Mouse (Mus musculus) forebrain, embryonic 14.5 days (tissue): ENCODE results near the gene Brd2. TPM values are rescaled to one million over a fixed set of nuclear protein-coding genes. Genes with fewer than 3 reads are reported as not detected.
A peak's percentile ranks its signal among the peaks of the same experiment; 100 is the strongest.

Experiments
- ATAC-seq: fragments of 200-750 bp; cut with Nextera tagmentation; 2 replicates; pipeline ENCODE4 v1.8.0; 2017; ENCODE audit warnings: mild to moderate bottlenecking, moderate library complexity
- DNase-seq: peaks from one replicate; pipeline ENCODE4 v3.0.0-alpha.2; 2015; ENCODE audit warnings: low spot score
- H3K27ac ChIP-seq: fragments of 300-500 bp; sonication (generic); 2 replicates; pipeline ENCODE4 v1.5.1; 2014; ENCODE audit warnings: low read depth, mild to moderate bottlenecking, control low read depth, low read length, moderate library complexity
- H3K27me3 ChIP-seq: fragments of 300-500 bp; sonication (generic); replicated peaks from 2 replicates; pipeline ENCODE4 v1.6.1; 2014; ENCODE audit warnings: low read length, control low read depth, mixed read lengths; ENCODE audit not compliant: control insufficient read depth, insufficient read depth
- H3K36me3 ChIP-seq: fragments of 300-500 bp; sonication (generic); 2 replicates; pipeline ENCODE4 v1.6.1; 2014; ENCODE audit warnings: low read length, control low read depth; ENCODE audit not compliant: control insufficient read depth, insufficient read depth
- H3K4me1 ChIP-seq: fragments of 300-500 bp; sonication (generic); 2 replicates; pipeline ENCODE4 v1.6.1; 2014; ENCODE audit warnings: antibody characterized with exemption, low read length, control low read depth; ENCODE audit not compliant: control insufficient read depth, insufficient read depth
- H3K4me2 ChIP-seq: fragments of 300-500 bp; sonication (generic); 2 replicates; pipeline ENCODE4 v1.6.1; 2014; ENCODE audit warnings: mild to moderate bottlenecking, control low read depth, low read length
- H3K4me3 ChIP-seq: fragments of 300-500 bp; sonication (generic); 2 replicates; pipeline ENCODE4 v1.5.1; 2014; ENCODE audit warnings: low read depth, low read length, control low read depth
- H3K9ac ChIP-seq: fragments of 300-500 bp; sonication (generic); 2 replicates; pipeline ENCODE4 v1.6.1; 2014; ENCODE audit warnings: mild to moderate bottlenecking, low read length, control low read depth, moderate library complexity
- H3K9me3 ChIP-seq: fragments of 300-500 bp; sonication (generic); replicated peaks from 2 replicates; pipeline ENCODE4 v1.6.1; 2016; ENCODE audit warnings: low read length, control low read depth, mixed read lengths; ENCODE audit not compliant: control insufficient read depth
- WGBS: fragments of 180-500 bp; shearing (Covaris S2); extraction: QIAGEN DNeasy Blood & Tissue Kit; methylation state at CpG from one replicate; pipeline ENCODE4 v1.1.7; 2014; 5-methylcytosine and 5-hydroxymethylcytosine counted together
- polyA plus RNA-seq: library from polyadenylated mRNA; unstranded; fragments of >200 nt; fragmentation: Nextera tagmentation; extraction: Ambion mirVana; gene quantifications from 2 replicates; pipeline ENCODE4 v1.2.1, GENCODE M21; 2014

Brd2 gene
- polyA plus RNA-seq, 1 experiment from 2014 or later, result 118 TPM

DNA sequence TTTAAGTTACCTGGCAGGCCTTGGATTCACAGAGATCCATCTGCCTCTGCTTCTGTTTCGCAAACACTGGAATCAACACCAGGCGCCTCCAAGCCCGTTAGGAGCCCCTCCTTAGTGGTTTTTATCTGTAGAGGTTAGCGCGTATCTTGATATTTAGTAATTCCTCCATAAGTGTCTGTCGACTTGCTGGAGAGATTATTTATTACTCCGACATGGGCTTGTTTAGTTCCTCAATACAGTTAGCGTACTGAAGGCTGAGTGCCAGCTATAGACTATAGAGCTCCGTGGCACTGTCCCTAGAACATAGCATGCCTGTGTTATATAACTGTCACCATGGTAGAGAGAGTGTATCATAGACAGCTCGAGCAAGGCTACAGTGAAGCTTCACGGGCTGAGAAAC lies 34.3 kb downstream of the Brd2 start:
- no peak overlapping the region for H3K9ac ChIP-seq
- WGBS, result 84% methylated on average over 11 of the region's 11 CpGs
- no peaks in the 10 kb centered on the region for H3K9me3 ChIP-seq
- DNase-seq (no peak), ATAC-seq (no peak)
- H3K27me3 ChIP-seq, result no peaks in the 10 kb centered on the region
- no peak overlapping the region for H3K4me2 ChIP-seq
- no peaks in the 10 kb centered on the region for H3K36me3 ChIP-seq
- H3K4me1 ChIP-seq, result peaks cover 3% of the 10 kb centered on the region; the same call in 1 of the 2 replicates
- H3K4me3 ChIP-seq, result no peak overlapping the region
- H3K27ac ChIP-seq, result no peak overlapping the region

DNA sequence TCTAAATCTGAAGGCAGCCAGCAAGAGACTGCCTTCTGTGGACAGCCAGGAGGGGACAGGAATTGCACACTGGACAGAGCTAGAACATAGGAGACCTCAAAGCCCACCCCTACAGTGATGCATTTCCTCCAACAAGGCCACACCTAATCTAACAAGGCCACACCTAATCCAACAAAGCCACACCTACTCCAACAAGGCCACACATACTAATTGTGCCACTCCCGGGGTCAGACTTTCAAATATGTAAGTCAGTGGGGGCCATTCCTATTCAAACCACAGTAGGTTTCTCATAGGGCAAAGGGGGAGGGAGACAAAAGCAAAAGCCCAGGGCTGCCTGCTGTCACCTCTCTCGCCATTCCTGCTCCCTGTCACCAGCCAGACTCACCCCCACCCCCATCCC lies 35.0 kb downstream of the Brd2 start:
- no peak overlapping the region for H3K27ac ChIP-seq
- peaks cover 6% of the 10 kb centered on the region; the same call in 1 of the 2 replicates for H3K4me1 ChIP-seq
- H3K4me2 ChIP-seq, result no peak overlapping the region
- H3K4me3 ChIP-seq, result no peak overlapping the region
- ATAC-seq, result no peak
- no peak for DNase-seq
- H3K36me3 ChIP-seq, result no peaks in the 10 kb centered on the region
- 50% methylated on average over 2 of the region's 2 CpGs for WGBS
- H3K27me3 ChIP-seq, result no peaks in the 10 kb centered on the region
- no peaks in the 10 kb centered on the region for H3K9me3 ChIP-seq
- no peak overlapping the region for H3K9ac ChIP-seq

DNA sequence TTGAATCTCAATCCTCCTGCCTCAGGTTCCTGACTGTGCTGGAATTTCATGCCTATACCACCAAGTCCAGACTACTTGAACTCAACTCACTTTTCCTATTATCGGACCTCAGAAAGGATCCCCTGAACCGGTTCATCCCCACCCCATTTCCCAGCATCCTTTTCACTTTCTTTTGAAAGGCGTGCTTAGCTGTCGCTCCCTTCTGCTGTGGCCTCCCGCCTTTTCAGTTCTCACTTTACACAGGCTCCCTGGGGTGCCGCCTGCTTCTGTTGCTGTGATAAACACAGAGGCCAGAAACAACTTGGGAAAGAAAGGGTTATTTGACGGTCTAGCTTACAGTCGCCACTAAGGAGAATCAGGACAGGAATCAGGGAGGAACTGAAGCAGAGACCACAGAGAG lies 39.3 kb downstream of the Brd2 start:
- Histone ChIP-seq H3K4me2 (no peak overlapping the region), H3K4me3 (no peak overlapping the region), H3K27ac (no peak overlapping the region), H3K9ac (peak overlapping the region; percentile 17; the same call in 1 of the 2 replicates), H3K4me1 (peaks cover 6% of the 10 kb centered on the region; the same call in 1 of the 2 replicates), H3K27me3 (no peaks in the 10 kb centered on the region), H3K9me3 (no peaks in the 10 kb centered on the region), H3K36me3 (no peaks in the 10 kb centered on the region)
- WGBS, result under 1% methylated on average over 8 of the region's 8 CpGs
- DNase-seq (peak; percentile 19), ATAC-seq (no peak)

DNA sequence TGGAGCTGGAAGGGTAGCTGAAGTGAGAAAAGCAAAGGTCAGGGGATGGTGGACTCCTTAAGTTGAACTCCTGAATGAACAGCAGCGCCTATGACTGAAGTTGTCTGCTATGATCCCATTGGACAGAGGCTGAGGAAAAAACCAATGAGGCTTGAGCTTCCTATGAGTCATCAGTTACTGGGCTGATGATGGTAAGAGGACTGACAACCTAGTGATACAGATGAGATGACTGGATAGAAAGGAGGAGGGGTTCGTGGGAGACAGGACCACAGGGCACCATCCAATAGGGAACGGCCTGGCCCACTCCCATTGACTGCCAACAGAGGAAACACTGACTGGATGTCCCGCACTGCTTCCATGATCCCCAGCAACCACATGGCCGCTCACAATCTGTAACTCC lies 42.8 kb downstream of the Brd2 start:
- H3K4me2 ChIP-seq, result no peak overlapping the region
- H3K9ac ChIP-seq, result no peak overlapping the region

DNA sequence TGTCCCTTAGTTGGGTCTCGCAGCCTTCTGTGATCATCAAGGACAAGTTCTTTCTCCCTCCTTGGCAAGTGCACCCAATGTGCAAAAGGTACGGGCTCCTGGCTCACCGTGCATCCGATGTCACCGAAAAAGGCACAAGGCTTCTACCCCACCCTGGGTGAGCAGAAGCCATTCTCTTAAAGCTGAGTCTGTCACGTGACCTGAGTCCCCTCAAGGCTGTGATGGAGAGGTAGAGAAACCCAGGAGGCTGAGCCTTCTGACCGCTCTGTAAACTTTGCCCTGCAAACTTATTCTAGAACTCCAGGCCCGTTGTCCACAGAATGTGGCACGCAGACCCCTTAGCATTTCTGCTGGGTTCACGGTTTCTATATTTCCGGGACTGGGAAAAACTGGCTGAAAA lies 43.4 kb downstream of the Brd2 start:
- 89% methylated on average over 11 of the region's 11 CpGs for WGBS
- Histone ChIP-seq H3K9me3 (no peaks in the 10 kb centered on the region), H3K4me2 (no peak overlapping the region), H3K4me1 (peaks cover 6% of the 10 kb centered on the region; the same call in 1 of the 2 replicates), H3K9ac (no peak overlapping the region), H3K4me3 (no peak overlapping the region), H3K36me3 (no peaks in the 10 kb centered on the region), H3K27ac (no peak overlapping the region), H3K27me3 (0 out of 2 replicates have a peak, but pooled peaks cover 9% of the 10 kb centered on the region)
- ATAC-seq (no peak), DNase-seq (no peak)

More for the DNA sequence above, 42.8 kb downstream of the Brd2 start:
- H3K9me3 ChIP-seq, result no peaks in the 10 kb centered on the region
- H3K27ac ChIP-seq, result no peak overlapping the region
- no peak overlapping the region for H3K4me3 ChIP-seq
- peak; percentile 81 for ATAC-seq
- peak; percentile 78 for DNase-seq
- H3K27me3 ChIP-seq, result 0 out of 2 replicates have a peak, but pooled peaks cover 9% of the 10 kb centered on the region
- H3K36me3 ChIP-seq, result no peaks in the 10 kb centered on the region
- H3K4me1 ChIP-seq, result peaks cover 6% of the 10 kb centered on the region; the same call in 1 of the 2 replicates
- 26% methylated on average over 5 of the region's 5 CpGs for whole genome bisulfite sequencing

DNA sequence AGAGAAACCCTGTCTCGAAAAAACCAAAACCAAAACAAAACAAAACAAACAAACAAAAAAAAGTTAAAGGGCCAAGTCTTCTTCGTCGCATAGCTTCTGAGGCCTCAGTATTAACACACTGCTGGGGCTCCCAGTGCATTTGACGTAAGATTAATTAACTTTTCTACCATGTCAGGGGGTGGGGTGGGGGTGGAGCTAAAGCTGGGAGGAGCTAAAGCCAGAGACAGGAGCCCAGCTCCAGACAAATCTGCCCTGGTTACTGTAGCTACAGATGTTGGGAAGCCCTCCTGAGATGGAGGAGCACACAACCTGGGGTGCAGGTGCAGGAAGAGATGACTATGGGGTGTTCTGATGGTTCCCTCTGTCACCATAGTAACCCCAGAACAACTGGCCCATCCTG lies 44.3 kb downstream of the Brd2 start:
- H3K4me1 ChIP-seq, result peaks cover 3% of the 10 kb centered on the region; the same call in 1 of the 2 replicates

DNA sequence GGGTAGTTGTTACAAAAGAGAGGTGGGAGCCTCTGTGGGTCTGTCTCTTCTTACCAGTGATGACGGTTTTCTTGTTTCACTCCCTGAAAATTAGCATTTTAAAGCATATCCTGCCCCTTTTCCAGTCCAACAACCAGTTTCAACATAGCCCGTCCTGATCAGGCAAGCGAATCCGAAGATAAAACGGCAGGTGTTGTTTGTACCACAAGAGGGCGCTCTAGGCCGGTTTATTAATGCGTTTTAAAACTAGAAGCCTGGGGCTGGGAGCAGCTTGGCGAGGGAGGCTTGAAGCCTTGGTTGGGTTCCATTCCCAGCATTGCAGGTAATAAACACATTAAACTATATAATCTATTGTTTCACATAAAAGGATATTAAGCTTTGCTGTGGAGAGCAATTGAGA lies 44.9 kb downstream of the Brd2 start:
- no peak overlapping the region for H3K4me2 ChIP-seq
- ATAC-seq (peak; percentile 40; the same call in 1 of the 2 replicates), DNase-seq (peak; percentile 91)
- H3K9ac ChIP-seq, result no peak overlapping the region
- H3K9me3 ChIP-seq, result no peaks in the 10 kb centered on the region
- WGBS, result 1% methylated on average over 9 of the region's 9 CpGs
- H3K4me1 ChIP-seq, result no peaks in the 10 kb centered on the region
- no peak overlapping the region for H3K27ac ChIP-seq
- no peaks in the 10 kb centered on the region for H3K36me3 ChIP-seq
- H3K4me3 ChIP-seq, result no peak overlapping the region
- 0 out of 2 replicates have a peak, but pooled peaks cover 9% of the 10 kb centered on the region for H3K27me3 ChIP-seq

More for the DNA sequence above, 44.3 kb downstream of the Brd2 start:
- H3K9ac ChIP-seq, result no peak overlapping the region
- ATAC-seq, result no peak
- H3K4me2 ChIP-seq, result no peak overlapping the region
- 0 out of 2 replicates have a peak, but pooled peaks cover 9% of the 10 kb centered on the region for H3K27me3 ChIP-seq
- no peak overlapping the region for H3K27ac ChIP-seq
- no peaks in the 10 kb centered on the region for H3K9me3 ChIP-seq
- WGBS, result 50% methylated on average over 4 of the region's 4 CpGs
- no peak overlapping the region for H3K4me3 ChIP-seq
- no peaks in the 10 kb centered on the region for H3K36me3 ChIP-seq
- no peak for DNase-seq

DNA sequence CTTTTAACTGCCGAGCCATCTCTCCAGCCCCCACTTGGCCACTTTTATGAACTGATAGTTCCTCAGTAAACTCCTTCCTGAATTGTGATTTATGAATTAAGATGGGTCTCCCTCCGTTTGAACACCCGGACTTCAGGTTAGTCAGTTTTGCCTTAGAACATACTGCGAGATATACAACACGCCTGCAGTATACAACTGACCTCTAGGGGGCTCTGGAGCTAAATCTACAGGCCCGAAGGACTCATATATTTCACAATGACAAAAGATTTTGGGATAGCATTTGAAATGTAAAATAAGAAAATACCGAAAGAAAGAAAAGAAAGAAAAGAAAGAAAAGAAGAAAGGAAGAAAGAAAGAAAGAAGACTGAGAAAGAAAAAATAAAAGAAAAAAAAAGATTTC lies 47.2 kb downstream of the Brd2 start:
- WGBS, result 48% methylated on average over 7 of the region's 7 CpGs
- Histone ChIP-seq H3K27me3 (0 out of 2 replicates have a peak, but pooled peaks cover 9% of the 10 kb centered on the region), H3K4me2 (no peak overlapping the region), H3K4me3 (no peak overlapping the region), H3K4me1 (no peaks in the 10 kb centered on the region), H3K36me3 (no peaks in the 10 kb centered on the region), H3K27ac (no peak overlapping the region), H3K9ac (no peak overlapping the region), H3K9me3 (no peaks in the 10 kb centered on the region)
- ATAC-seq (no peak), DNase-seq (peak; percentile 73)

DNA sequence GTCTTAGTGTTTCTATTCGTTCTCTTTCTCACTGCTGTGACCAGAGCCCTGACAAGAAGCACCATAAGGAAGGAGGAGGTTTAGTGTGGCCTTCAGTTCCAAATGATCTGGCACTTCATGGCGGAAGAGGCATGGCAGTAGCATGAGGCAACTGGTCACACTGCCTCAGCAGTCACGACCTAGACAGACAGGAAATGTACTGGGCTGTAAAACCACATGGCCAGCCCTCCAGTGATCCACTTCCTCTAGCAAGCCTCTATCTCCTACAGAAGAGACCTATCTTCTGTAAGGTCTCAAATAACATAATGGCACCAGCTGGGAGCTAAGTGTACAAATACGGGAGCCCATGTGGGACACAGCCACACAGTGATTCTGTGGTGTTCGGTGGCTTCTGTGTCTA lies 50.3 kb downstream of the Brd2 start:
- no peak for DNase-seq
- Histone ChIP-seq H3K27ac (no peak overlapping the region), H3K9ac (no peak overlapping the region), H3K4me1 (no peaks in the 10 kb centered on the region), H3K9me3 (no peaks in the 10 kb centered on the region), H3K36me3 (no peaks in the 10 kb centered on the region), H3K27me3 (0 out of 2 replicates have a peak, but pooled peaks cover 5% of the 10 kb centered on the region), H3K4me2 (no peak overlapping the region), H3K4me3 (no peak overlapping the region)
- no peak for ATAC-seq
- WGBS, result 79% methylated on average over 5 of the region's 5 CpGs
